Mouse (Mus musculus) olfactory bulb, adult 2 months (tissue): ENCODE results near the gene Tap1.

ENCODE experiments used
- CTCF ChIP-seq: fragments of 200-500 bp; IDR thresholded peaks from 2 replicates; pipeline ENCODE4 v1.5.1; 2012; ENCODE audit warnings: low read depth, mild to moderate bottlenecking, low read length, moderate library complexity; ENCODE audit not compliant: insufficient read depth
- POLR2A ChIP-seq: fragments of 200-500 bp; IDR thresholded peaks from 2 replicates; pipeline ENCODE4 v1.6.1; 2012; ENCODE audit warnings: mild to moderate bottlenecking, low read depth, low read length, moderate library complexity; ENCODE audit not compliant: insufficient read depth

DNA sequence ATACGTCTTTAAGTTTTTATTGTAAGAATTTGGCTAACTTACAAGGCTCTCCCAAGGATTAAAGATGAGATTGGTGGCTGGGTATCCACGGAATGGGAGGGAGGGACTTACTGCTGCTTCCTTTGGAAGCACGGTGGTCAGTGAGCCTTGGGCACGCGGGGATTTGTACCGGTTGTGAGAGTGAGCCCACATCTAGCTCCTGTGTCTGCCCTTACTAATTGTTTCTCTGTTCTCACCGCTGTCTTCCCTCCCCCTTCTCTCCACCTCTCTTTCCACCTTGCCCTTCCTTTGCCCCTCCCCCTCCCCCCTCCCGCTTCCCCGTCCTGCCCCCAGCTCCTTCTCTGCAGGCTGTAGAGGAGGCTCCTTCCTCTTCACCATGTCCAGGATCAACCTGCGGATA, 21.1 kb downstream of the Tap1 start:
- TF ChIP-seq CTCF (no peak), POLR2A (no peak)
